Mouse (Mus musculus) frontal cortex, postnatal 10 days (tissue): ENCODE results near the gene Pet117.

Experiments
- DNase-seq, 2 experiments: peaks; one replicate each; pipeline ENCODE4 v3.0.0; 2022; ENCODE audit warnings: low spot score in 2 of 2, mixed read lengths in 1 of 2

Pet117 gene

GRCm38 (mm10) chr2:144381741-144382140, 12.9 kb downstream of the Pet117 start:
- DNase-seq, result no peak

- DNase-seq, result no peak
Measured at GRCm38 (mm10) chr2:144382624-144383138, 13.9 kb downstream of the Pet117 start.

DNA sequence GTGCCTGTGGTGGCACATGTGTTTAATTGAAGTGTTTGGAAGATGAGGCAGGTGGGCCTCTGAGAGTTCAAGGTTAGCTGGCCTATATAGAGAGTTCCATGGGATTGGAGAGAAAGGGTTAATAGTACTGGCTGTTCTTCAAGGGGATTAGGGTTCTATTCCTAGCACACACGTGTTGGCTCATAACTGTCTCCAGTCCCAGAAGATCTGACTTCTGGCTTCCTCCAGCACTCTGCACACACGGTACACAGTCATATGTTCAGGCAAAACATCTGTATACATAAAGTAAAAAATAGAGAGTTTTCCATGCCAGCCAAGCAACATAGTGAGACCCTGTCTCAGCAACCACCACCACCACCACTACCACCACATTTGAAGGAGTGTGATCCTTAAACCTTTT, 17.5 kb downstream of the Pet117 start:
- DNase-seq, result no peak

DNA sequence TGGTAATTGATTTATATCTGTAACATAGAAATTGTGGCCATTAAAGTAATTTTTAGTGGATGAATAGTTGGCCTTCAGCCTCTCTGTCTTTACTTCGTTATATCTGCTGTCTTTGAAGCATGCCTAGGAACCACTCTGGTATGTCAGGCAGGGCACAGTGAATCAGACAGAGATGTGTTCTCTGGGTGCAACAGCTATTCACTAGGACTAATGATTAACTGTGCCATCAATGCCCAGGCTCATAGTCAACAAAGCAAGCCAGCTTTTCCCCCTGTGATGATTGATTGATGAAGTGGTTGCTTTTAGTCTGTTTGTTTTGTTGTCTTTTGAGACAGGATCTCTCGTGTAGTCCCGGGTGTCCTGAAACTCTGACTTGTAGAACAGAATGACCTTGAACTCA, 19.6 kb downstream of the Pet117 start:
- DNase-seq, result no peak

DNA sequence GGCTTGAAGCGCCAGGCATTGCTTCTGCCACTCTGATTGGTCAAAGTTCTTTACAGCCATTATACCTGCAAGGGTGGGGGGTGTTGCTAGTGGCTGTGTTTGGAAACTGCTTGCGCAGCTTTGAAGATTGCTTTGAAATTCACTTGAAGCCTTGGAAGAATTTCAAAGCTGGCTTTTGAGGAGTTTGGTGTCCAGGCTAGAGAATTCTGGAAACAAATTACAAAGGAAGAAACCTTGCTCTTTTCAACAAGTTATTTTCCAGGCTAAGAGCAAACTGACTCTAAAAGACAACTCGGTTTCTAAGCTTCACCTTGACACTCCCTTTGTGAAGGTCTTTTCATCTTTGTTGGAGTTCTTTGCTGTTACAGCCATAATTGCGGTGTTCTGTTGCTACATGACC, 30.7 kb downstream of the Pet117 start:
- no peak for DNase-seq

DNA sequence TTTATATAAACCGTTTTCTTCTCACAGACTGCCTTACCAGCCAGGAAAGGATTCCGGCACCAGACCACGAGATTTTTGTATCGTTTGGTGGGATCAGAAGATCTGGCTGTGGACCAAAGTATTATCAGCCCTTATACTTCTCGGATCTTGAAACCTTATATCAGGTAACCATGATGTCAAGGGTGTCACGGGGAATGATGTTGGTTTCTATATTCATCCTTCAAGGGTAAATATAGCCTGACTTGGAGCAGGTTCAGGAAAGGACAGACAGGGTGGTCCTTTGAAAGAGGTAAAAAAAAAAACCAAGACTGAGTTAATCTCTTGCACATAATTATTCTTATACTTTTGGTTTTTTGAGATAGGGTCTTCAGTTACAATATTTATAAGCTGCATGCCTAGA, 31.9 kb downstream of the Pet117 start:
- DNase-seq, result no peak

GRCm38 (mm10) chr2:144409037-144409436, 40.2 kb downstream of the Pet117 start:
- DNase-seq, result no peak

GRCm38 (mm10) chr2:144410603-144411002, 41.8 kb downstream of the Pet117 start:
- peak in 1 of 2 experiments; percentile 21 for DNase-seq

- DNase-seq, result no peak
Measured at GRCm38 (mm10) chr2:144414646-144415045, 45.9 kb downstream of the Pet117 start.

DNA sequence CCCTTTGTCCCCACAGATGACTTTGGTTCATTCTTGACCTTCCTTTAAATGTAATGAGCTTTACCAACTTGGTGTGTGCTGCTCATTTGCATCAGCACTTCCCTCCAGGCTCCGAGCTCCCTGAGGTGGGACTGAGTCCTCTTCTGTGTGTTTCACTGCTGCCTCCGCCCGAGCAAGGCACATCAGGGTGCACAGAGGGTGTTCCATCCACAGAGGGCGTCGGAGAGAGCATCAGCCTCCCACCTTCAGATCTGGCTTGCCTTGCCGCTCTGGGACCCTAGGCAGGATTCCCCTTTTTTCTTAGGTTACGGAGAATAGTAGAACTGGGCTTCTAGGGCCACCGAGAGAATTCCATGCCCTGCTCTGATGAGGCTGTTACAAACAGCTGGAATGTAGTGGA, 48.1 kb downstream of the Pet117 start:
- DNase-seq, result no peak

GRCm38 (mm10) chr2:144418062-144418461, 49.3 kb downstream of the Pet117 start:
- DNase-seq, result no peak

GRCm38 (mm10) chr2:144422094-144422675, 53.4 kb downstream of the Pet117 start:
- no peak for DNase-seq
